Mouse (Mus musculus) thymus, adult 2 months (tissue): Measurements from ENCODE around the gene Zfhx3. TPM values are rescaled to one million over a fixed set of nuclear protein-coding genes. Genes with fewer than 3 reads are reported as not detected.

Experiments
- DNase-seq: peaks from one replicate; pipeline ENCODE4 v3.0.0; 2021
- H3K27ac ChIP-seq: fragments of 200-500 bp; 2 replicates; pipeline ENCODE4 v1.5.1; 2012; ENCODE audit warnings: low read length, control low read depth; ENCODE audit not compliant: control insufficient read depth, insufficient read depth
- H3K27me3 ChIP-seq: fragments of 200-500 bp; 2 replicates; pipeline ENCODE4 v1.6.1; 2012; ENCODE audit warnings: mild to moderate bottlenecking, low read length, moderate library complexity, mixed read lengths; ENCODE audit not compliant: control insufficient read depth, insufficient read depth
- H3K36me3 ChIP-seq: fragments of 200-500 bp; 2 replicates; pipeline ENCODE4 v1.6.1; 2012; ENCODE audit warnings: mild to moderate bottlenecking, low read length, moderate library complexity; ENCODE audit not compliant: control insufficient read depth, insufficient read depth
- H3K4me1 ChIP-seq: fragments of 200-500 bp; replicated peaks from 2 replicates; pipeline ENCODE4 v1.6.1; 2012; ENCODE audit warnings: low read length; ENCODE audit not compliant: control insufficient read depth, insufficient read depth
- H3K4me3 ChIP-seq: fragments of 200-500 bp; 2 replicates; pipeline ENCODE4 v1.5.1; 2012; ENCODE audit warnings: mild to moderate bottlenecking, low read length, control low read depth, moderate library complexity; ENCODE audit not compliant: control insufficient read depth, insufficient read depth
- CTCF ChIP-seq: fragments of 200-500 bp; IDR thresholded peaks from 2 replicates; pipeline ENCODE4 v1.5.1; 2012; ENCODE audit warnings: mild to moderate bottlenecking, control low read depth, low read length, moderate library complexity, borderline replicate concordance; ENCODE audit not compliant: control insufficient read depth, poor library complexity, insufficient read depth; ENCODE audit errors: extremely low read depth
- POLR2A ChIP-seq: fragments of 200-500 bp; IDR thresholded peaks from 2 replicates; pipeline ENCODE4 v1.6.1; 2012; ENCODE audit warnings: mild to moderate bottlenecking, low read length, control low read depth, moderate library complexity; ENCODE audit not compliant: control insufficient read depth, poor library complexity, insufficient read depth; ENCODE audit errors: extremely low read depth
- WGBS: fragments of 180-500 bp; shearing (Covaris S2); methylation state at CpG from one replicate; pipeline ENCODE4 v1.1.7; 2018; 5-methylcytosine and 5-hydroxymethylcytosine counted together
- polyA plus RNA-seq: library from polyadenylated mRNA; depleted of rRNA; stranded (reverse); fragments of >200 nt; gene quantifications from 2 replicates; pipeline ENCODE4 v1.2.3, GENCODE M21; 2012

The Zfhx3 gene
- polyA plus RNA-seq, 1 experiment: 1.1 TPM

- Histone ChIP-seq H3K4me1 (no peaks in the 10 kb centered on the region), H3K27me3 (no peaks in the 10 kb centered on the region), H3K36me3 (no peaks in the 10 kb centered on the region), H3K4me3 (no peak overlapping the region), H3K27ac (no peak overlapping the region)
- 97% methylated on average over 5 of the region's 5 CpGs for WGBS
- DNase-seq: no peak
- TF ChIP-seq CTCF (no peak), POLR2A (no peak)
Observed at GRCm38 (mm10) chr8:108017727-108018126, 75.3 kb downstream of the Zfhx3 start.

GRCm38 (mm10) chr8:108019651-108020050, 77.2 kb downstream of the Zfhx3 start:
- no peak for DNase-seq
- 92% methylated on average over 3 of the region's 3 CpGs for WGBS
- Histone ChIP-seq H3K27me3 (no peaks in the 10 kb centered on the region), H3K36me3 (no peaks in the 10 kb centered on the region), H3K4me3 (no peak overlapping the region), H3K4me1 (no peaks in the 10 kb centered on the region), H3K27ac (no peak overlapping the region)
- TF ChIP-seq POLR2A (no peak), CTCF (no peak)

- DNase-seq: no peak
- Histone ChIP-seq H3K36me3 (no peaks in the 10 kb centered on the region), H3K4me3 (no peak overlapping the region), H3K4me1 (no peaks in the 10 kb centered on the region), H3K27me3 (no peaks in the 10 kb centered on the region), H3K27ac (no peak overlapping the region)
- TF ChIP-seq CTCF: no peak
- TF ChIP-seq POLR2A: no peak
- WGBS: 85% methylated on average over 4 of the region's 4 CpGs
Observed at GRCm38 (mm10) chr8:108022404-108022803, 80.0 kb downstream of the Zfhx3 start.

GRCm38 (mm10) chr8:108024331-108024730, 81.9 kb downstream of the Zfhx3 start:
- H3K36me3 ChIP-seq: no peaks in the 10 kb centered on the region
- no peak overlapping the region for H3K27ac ChIP-seq
- H3K4me1 ChIP-seq: no peaks in the 10 kb centered on the region
- DNase-seq: no peak
- H3K27me3 ChIP-seq: no peaks in the 10 kb centered on the region
- H3K4me3 ChIP-seq: no peak overlapping the region
- WGBS: 93% methylated on average over 4 of the region's 4 CpGs
- TF ChIP-seq CTCF: no peak
- TF ChIP-seq POLR2A: no peak

- 96% methylated on average over 2 of the region's 2 CpGs for WGBS
- no peak overlapping the region for H3K27ac ChIP-seq
- TF ChIP-seq CTCF (no peak), POLR2A (no peak)
- DNase-seq: no peak
- no peaks in the 10 kb centered on the region for H3K36me3 ChIP-seq
- H3K4me1 ChIP-seq: no peaks in the 10 kb centered on the region
- H3K27me3 ChIP-seq: no peaks in the 10 kb centered on the region
- H3K4me3 ChIP-seq: no peak overlapping the region
Observed at GRCm38 (mm10) chr8:108025249-108025648, 82.8 kb downstream of the Zfhx3 start.

GRCm38 (mm10) chr8:108026557-108027440, 84.4 kb downstream of the Zfhx3 start:
- H3K36me3 ChIP-seq: no peaks in the 10 kb centered on the region
- no peak overlapping the region for H3K4me3 ChIP-seq
- 81% methylated on average over 11 of the region's 11 CpGs for WGBS
- DNase-seq: no peak
- no peak overlapping the region for H3K27ac ChIP-seq
- no peaks in the 10 kb centered on the region for H3K27me3 ChIP-seq
- H3K4me1 ChIP-seq: no peaks in the 10 kb centered on the region
- TF ChIP-seq CTCF: no peak
- TF ChIP-seq POLR2A: no peak
